Mouse (Mus musculus): ENCODE measurements around the gene Gpc5. TPM values are rescaled to one million over a fixed set of nuclear protein-coding genes. Genes with fewer than 3 reads are reported as not detected.

Gene Gpc5
- polyA plus RNA-seq, 1 experiment = 23.0 TPM

DNA sequence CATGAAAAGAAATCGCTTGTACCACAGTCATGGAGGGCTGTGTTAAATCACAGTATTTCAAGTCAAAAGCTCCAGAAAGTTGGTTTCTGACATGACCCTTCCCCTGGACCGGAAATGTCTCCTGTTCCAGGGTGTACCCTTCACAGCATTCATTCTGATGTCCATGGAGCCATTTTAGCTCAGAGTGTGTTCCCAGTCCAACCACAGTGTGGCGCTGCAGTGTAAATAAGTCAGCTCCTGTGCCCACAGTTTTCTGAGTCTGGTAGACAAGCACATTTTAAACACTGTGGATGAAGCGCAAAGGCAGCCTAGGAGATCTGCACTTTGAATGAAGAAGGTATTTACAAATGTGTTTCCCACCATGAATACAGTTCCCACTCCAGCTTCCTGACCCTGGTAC lies 383.2 kb downstream of the Gpc5 start:
- no peak overlapping the region for H3K4me3 ChIP-seq (replicated peaks; ENCODE audit: insufficient read depth, low read depth, low read length)
- no peaks in the 10 kb centered on the region for H3K4me1 ChIP-seq (ENCODE audit: control insufficient read depth, insufficient read depth, low read length)
- TF ChIP-seq POLR2A (IDR thresholded peaks at IDR 0.05; ENCODE audit: borderline replicate concordance, insufficient read depth, low read length) (no peak), CTCF (IDR thresholded peaks at IDR 0.05; ENCODE audit: borderline replicate concordance, insufficient read depth, low read depth, low read length) (peak; percentile 27; the same call in 1 of the 2 replicates)
- peak in 1 of 2 experiments; percentile 11 for DNase-seq
- WGBS = 48% methylated on average over 4 of the region's 4 CpGs
- no peaks in the 10 kb centered on the region for H3K27me3 ChIP-seq (ENCODE audit: control insufficient read depth, insufficient read depth, low read length)
- no peak overlapping the region for H3K27ac ChIP-seq (ENCODE audit: insufficient read depth, low read length)

DNA sequence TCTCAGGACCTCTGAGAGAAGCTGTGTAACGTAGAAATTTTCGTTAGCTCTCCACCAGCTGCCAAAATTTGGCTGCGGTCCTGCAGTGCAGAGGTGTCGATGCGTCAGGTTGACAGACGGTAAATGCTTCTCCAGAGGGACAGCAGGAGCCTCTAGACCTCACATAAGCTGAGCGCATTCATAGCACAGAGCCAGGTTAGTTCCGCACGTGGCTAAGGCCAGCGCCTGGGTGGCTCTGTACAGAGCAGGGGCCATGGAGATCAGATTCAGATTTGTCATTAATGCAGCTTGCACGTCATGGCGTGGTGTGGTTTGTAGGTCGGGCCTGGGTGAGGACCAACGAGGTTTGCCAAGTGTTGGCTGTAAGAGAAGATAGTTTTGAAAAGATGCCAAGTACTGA lies 385.3 kb downstream of the Gpc5 start:
- Histone ChIP-seq H3K4me1 (ENCODE audit: control insufficient read depth, insufficient read depth, low read length) (no peaks in the 10 kb centered on the region), H3K27ac (ENCODE audit: insufficient read depth, low read length) (no peak overlapping the region), H3K27me3 (ENCODE audit: control insufficient read depth, insufficient read depth, low read length) (no peaks in the 10 kb centered on the region), H3K4me3 (replicated peaks; ENCODE audit: insufficient read depth, low read depth, low read length) (no peak overlapping the region)
- DNase-seq = no peak
- no peak for TF ChIP-seq POLR2A (IDR thresholded peaks at IDR 0.05; ENCODE audit: borderline replicate concordance, insufficient read depth, low read length)
- TF ChIP-seq CTCF (IDR thresholded peaks at IDR 0.05; ENCODE audit: borderline replicate concordance, insufficient read depth, low read depth, low read length) = no peak
- WGBS = 10% methylated on average over 14 of the region's 14 CpGs

DNA sequence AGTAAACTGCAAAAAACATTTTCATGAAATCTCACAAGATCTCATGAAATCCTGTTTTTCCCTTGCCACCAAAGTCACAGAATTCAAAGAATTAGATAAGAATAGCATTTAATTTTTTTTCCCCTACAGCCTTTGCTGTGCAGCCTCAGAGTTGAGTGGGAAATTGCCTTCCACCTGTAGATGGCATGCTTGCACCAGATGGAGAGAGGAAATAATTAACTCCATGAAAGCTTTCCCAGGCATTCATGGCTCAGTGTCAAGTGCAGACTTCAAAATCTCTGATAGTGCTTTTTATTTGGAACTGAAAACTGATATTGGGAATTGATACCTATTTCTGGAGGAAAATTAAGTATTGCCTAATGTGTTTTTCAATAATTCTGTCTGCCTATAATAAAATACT lies 393.1 kb downstream of the Gpc5 start:
- H3K4me3 ChIP-seq (replicated peaks; ENCODE audit: insufficient read depth, low read depth, low read length) = no peak overlapping the region
- no peak overlapping the region for H3K27ac ChIP-seq (ENCODE audit: insufficient read depth, low read length)
- DNase-seq = no peak
- H3K27me3 ChIP-seq (ENCODE audit: control insufficient read depth, insufficient read depth, low read length) = no peaks in the 10 kb centered on the region; the same call in 1 of the 2 replicates
- H3K4me1 ChIP-seq (ENCODE audit: control insufficient read depth, insufficient read depth, low read length) = no peaks in the 10 kb centered on the region
- TF ChIP-seq CTCF (IDR thresholded peaks at IDR 0.05; ENCODE audit: borderline replicate concordance, insufficient read depth, low read depth, low read length) = peak; percentile 4; the same call in 1 of the 2 replicates
- no peak for TF ChIP-seq POLR2A (IDR thresholded peaks at IDR 0.05; ENCODE audit: borderline replicate concordance, insufficient read depth, low read length)

DNA sequence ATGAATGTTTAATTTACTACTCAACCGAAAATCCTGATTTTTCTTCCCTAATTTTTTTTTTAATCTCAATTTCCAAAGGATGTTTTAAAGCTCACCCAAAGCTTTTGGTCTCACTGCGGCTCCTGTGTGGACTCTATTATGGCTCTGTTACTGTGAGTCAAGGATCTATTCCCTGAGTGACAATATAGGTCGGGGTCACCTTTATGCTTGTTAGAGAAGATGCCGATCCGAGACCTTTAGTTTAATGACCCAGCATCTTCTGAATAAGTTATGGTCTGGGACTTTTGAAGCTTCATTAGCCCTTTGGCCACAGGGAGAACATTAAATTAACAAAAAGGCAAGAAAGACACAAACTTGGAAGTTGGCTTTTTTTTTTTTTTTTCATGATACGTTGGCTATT lies 408.8 kb downstream of the Gpc5 start:
- Histone ChIP-seq H3K27ac (ENCODE audit: insufficient read depth, low read length) (no peak overlapping the region), H3K27me3 (ENCODE audit: control insufficient read depth, insufficient read depth, low read length) (no peaks in the 10 kb centered on the region), H3K4me3 (replicated peaks; ENCODE audit: insufficient read depth, low read depth, low read length) (no peak overlapping the region), H3K4me1 (ENCODE audit: control insufficient read depth, insufficient read depth, low read length) (no peaks in the 10 kb centered on the region)
- 21% methylated on average over 6 of the region's 6 CpGs for WGBS
- TF ChIP-seq CTCF (IDR thresholded peaks at IDR 0.05; ENCODE audit: borderline replicate concordance, insufficient read depth, low read depth, low read length) = no peak
- no peak for TF ChIP-seq POLR2A (IDR thresholded peaks at IDR 0.05; ENCODE audit: borderline replicate concordance, insufficient read depth, low read length)
- DNase-seq = no peak

DNA sequence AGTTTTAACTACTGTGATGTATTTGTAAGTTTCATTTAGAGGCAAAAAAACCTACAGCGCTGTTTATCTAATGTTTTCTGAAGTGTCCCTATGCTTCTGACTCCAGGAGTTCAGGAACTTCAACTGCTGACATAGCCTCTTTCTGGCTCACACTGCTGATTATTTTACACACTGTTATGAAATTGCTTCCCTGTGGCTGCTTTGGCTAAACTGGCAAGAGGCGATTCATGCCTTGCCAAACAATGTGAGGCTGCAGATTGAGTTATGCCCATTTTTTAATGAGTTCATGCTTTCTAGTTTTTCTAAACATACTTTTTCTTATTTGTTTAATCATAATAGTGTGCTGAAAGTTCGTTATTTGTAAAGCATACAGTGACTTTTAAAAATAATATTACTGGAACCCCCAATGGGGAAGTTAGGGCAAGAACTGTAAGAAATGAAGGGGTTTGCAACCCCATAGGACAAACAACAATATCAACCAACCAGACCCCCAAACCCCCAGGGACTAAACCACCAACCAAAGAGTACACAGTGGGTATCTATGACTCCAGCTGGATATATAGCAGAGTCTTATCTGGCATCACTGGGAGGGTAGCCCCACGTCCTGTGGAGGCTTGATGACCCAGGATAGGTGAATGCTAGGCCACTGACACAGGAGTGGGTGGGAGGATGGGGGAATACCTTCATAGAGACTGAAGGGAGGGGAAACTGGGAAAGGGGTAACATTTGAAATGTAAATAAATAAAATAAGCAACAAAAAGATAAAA lies 454.7 kb downstream of the Gpc5 start:
- Histone ChIP-seq H3K4me1 (ENCODE audit: control insufficient read depth, insufficient read depth, low read length) (no peaks in the 10 kb centered on the region), H3K4me3 (replicated peaks; ENCODE audit: insufficient read depth, low read depth, low read length) (no peak overlapping the region), H3K27ac (ENCODE audit: insufficient read depth, low read length) (no peak overlapping the region), H3K27me3 (ENCODE audit: control insufficient read depth, insufficient read depth, low read length) (no peaks in the 10 kb centered on the region; the same call in 1 of the 2 replicates)
- DNase-seq = no peak
- no peak for TF ChIP-seq POLR2A (IDR thresholded peaks at IDR 0.05; ENCODE audit: borderline replicate concordance, insufficient read depth, low read length)
- no peak for TF ChIP-seq CTCF (IDR thresholded peaks at IDR 0.05; ENCODE audit: borderline replicate concordance, insufficient read depth, low read depth, low read length)
- WGBS = 33% methylated on average over 4 of the region's 4 CpGs

DNA sequence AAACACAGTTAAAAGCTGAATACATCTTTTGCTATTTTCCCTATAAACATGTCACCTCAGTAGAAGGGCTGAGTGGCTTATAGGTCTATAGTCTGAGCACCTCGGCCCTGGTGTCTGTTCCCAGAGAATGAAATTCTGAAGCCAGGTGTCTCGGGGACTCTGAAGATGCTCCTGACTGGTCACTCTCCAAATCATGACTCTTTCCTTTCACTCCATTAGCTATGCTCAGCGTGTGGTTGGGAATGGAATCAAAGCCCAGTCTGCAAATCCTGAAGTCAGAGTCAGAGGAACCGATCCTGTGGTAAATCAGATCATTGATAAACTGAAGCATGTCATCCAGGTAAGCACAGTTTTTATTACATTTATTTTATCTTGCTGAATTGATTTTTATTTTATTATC lies 460.0 kb downstream of the Gpc5 start:
- no peak for TF ChIP-seq CTCF (IDR thresholded peaks at IDR 0.05; ENCODE audit: borderline replicate concordance, insufficient read depth, low read depth, low read length)
- no peak for TF ChIP-seq POLR2A (IDR thresholded peaks at IDR 0.05; ENCODE audit: borderline replicate concordance, insufficient read depth, low read length)
- Histone ChIP-seq H3K27ac (ENCODE audit: insufficient read depth, low read length) (no peak overlapping the region), H3K4me1 (ENCODE audit: control insufficient read depth, insufficient read depth, low read length) (no peaks in the 10 kb centered on the region), H3K4me3 (replicated peaks; ENCODE audit: insufficient read depth, low read depth, low read length) (no peak overlapping the region), H3K27me3 (ENCODE audit: control insufficient read depth, insufficient read depth, low read length) (no peaks in the 10 kb centered on the region)
- no peak for DNase-seq
- WGBS = 7% methylated on average over 4 of the region's 4 CpGs

DNA sequence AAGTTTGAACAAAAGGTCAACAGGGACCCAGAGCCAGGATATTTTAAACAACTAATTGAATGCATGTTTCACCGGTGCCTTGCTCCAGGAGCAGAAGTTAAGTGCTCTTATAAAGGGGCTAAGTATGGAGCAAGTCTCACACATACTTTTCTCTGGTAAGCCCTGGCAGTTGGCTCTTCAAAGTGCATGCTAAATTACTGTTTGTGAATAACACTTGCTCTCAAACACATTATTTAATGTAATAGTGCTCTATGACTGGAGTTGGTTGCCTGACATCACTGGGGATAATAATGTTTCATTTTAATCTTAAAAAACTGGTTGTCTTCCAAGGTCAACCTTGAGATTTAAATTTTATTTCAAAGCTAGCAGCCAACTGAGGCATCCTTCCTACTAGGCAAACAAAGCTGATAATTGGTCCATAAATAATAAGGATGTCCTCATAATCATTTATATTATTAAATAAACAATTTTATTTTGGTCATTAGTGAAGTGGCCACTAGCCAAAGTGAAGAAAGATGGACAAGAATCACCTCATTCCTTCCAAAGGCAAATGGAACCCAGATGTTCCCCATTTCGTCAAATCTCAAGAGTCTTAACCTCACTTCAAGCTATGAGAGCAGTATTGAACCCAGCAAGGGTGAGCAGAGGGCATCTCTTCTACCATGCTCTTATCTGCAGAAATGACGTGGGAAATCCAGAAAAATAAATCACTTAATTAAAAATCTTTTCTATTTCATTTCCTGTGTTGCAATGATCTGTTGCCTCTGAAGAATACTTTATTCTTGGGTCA lies 488.6 kb downstream of the Gpc5 start:
- no peak overlapping the region for H3K27ac ChIP-seq (ENCODE audit: insufficient read depth, low read length)
- H3K4me3 ChIP-seq (replicated peaks; ENCODE audit: insufficient read depth, low read depth, low read length) = no peak overlapping the region
- WGBS = 79% methylated on average over 3 of the region's 3 CpGs
- TF ChIP-seq POLR2A (IDR thresholded peaks at IDR 0.05; ENCODE audit: borderline replicate concordance, insufficient read depth, low read length) = no peak
- no peak for TF ChIP-seq CTCF (IDR thresholded peaks at IDR 0.05; ENCODE audit: borderline replicate concordance, insufficient read depth, low read depth, low read length)
- no peaks in the 10 kb centered on the region for H3K4me1 ChIP-seq (ENCODE audit: control insufficient read depth, insufficient read depth, low read length)
- DNase-seq = no peak
- H3K27me3 ChIP-seq (ENCODE audit: control insufficient read depth, insufficient read depth, low read length) = no peaks in the 10 kb centered on the region

DNA sequence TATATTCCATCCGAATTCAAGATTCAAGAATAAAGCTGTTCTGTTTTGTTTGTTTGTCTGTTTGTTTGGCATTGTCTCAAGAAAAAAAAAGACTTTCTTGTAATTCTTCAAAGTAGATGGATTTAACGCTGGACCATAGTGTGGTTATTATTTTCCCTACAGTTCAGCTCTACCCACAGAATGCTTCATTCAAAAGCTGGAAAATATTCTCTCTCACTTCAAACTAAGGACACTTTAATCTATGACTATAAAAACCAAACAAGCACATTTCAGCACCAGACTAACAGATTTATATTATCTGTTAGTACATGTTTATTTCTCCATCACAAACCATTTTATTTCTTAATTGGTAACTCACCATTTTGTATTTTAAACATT lies 489.2 kb downstream of the Gpc5 start:
- Histone ChIP-seq H3K4me3 (replicated peaks; ENCODE audit: insufficient read depth, low read depth, low read length) (no peak overlapping the region), H3K27ac (ENCODE audit: insufficient read depth, low read length) (no peak overlapping the region), H3K4me1 (ENCODE audit: control insufficient read depth, insufficient read depth, low read length) (no peaks in the 10 kb centered on the region), H3K27me3 (ENCODE audit: control insufficient read depth, insufficient read depth, low read length) (no peaks in the 10 kb centered on the region)
- no peak for TF ChIP-seq POLR2A (IDR thresholded peaks at IDR 0.05; ENCODE audit: borderline replicate concordance, insufficient read depth, low read length)
- no peak for TF ChIP-seq CTCF (IDR thresholded peaks at IDR 0.05; ENCODE audit: borderline replicate concordance, insufficient read depth, low read depth, low read length)
- WGBS = 81% methylated on average over 2 of the region's 2 CpGs
- DNase-seq = no peak
